28 mouse cellular contexts compared by ENCODE assay signal in the genomic region with DNA sequence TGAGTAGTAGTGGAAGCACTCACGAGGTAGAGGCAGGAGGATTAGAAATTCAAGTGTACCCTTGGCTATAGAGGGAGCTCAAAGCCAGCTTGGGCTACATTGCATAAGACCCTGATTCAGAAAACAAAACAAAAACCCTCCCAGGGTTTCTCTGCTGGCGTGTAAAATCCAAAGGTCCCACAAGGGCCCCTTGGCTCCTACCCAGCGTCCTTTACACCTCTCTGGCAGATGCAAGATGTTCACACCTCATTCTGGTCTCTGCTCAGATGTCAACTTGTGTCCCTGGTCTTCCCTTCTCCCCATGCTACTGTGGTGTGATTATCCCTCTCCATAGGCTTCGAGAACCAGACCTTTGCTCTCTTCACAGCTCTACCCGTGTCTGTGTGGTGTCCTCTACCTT. TPM values are rescaled to one million over a fixed set of nuclear protein-coding genes. Genes with fewer than 3 reads are reported as not detected.
DNase-seq lines count a peak whose midpoint lies in the region; ATAC-seq and TF ChIP-seq lines count a peak whose summit lies in the region.
"Had no signal": no experiment of that assay in that cellular context is flagged by ENCODE, and none has a peak within 500 bp of the region (broad histone marks: within the 10 kb centered on the region; RNA-seq: fewer than 3 reads in every experiment).

No protein-coding gene starts in this region.

- no peaks in the 10 kb centered on the region for H3K36me3 ChIP-seq in heart, embryonic 10.5 days
- H3K36me3 ChIP-seq in stomach, embryonic 16.5 days (ENCODE audit: control insufficient read depth, insufficient read depth, low read length) = no peaks in the 10 kb centered on the region
- H3K36me3 ChIP-seq in stomach, postnatal 0 days (ENCODE audit: control insufficient read depth, insufficient read depth, low read length) = no peaks in the 10 kb centered on the region
- H3K36me3 ChIP-seq: embryonic facial prominence, embryonic 15.5 days; hindbrain, embryonic 12.5 days; liver, embryonic 15.5 days; neural tube, embryonic 13.5 days had no signal

- DNase-seq in heart, embryonic 10.5 days (ENCODE audit: low spot score) = no peak
- DNase-seq in heart, postnatal 4 days = no peak
- peak; percentile 70 for DNase-seq in kidney, adult 9 months
- no peak for DNase-seq in kidney, postnatal 4 days
- no peak for DNase-seq in stomach, postnatal 0 days (ENCODE audit: low spot score)
- DNase-seq in spleen, postnatal 4 days (ENCODE audit: low spot score in 2 of 2) = no peak
- DNase-seq: adrenal gland, postnatal 36 days; B cell, adult 2 months; cerebellum, adult 11 months; cerebellum, adult 9-11 months; gastrocnemius, adult 2 months; layer of hippocampus, postnatal 36 days; lung, postnatal 36 days; midbrain, embryonic 14.5 days; thymus, adult 18-20 months; thymus, postnatal 4 days had no signal

- no peaks in the 10 kb centered on the region for H3K9me3 ChIP-seq in heart, embryonic 10.5 days
- no peaks in the 10 kb centered on the region for H3K9me3 ChIP-seq in stomach, embryonic 16.5 days (replicated peaks; ENCODE audit: control insufficient read depth, low read length)
- no peaks in the 10 kb centered on the region for H3K9me3 ChIP-seq in stomach, postnatal 0 days (ENCODE audit: control insufficient read depth, low read length)
- H3K9me3 ChIP-seq: embryonic facial prominence, embryonic 15.5 days; hindbrain, embryonic 12.5 days; liver, embryonic 15.5 days; neural tube, embryonic 13.5 days had no signal

- H3K27ac ChIP-seq in heart, embryonic 10.5 days = 0 out of 2 replicates have a peak overlapping the region, but pooled peaks have one; percentile 16
- peak overlapping the region; percentile 23; the same call in 1 of the 2 replicates for H3K27ac ChIP-seq in stomach, embryonic 16.5 days (ENCODE audit: low read length)
- no peak overlapping the region for H3K27ac ChIP-seq in stomach, postnatal 0 days (replicated peaks)
- H3K27ac ChIP-seq: hindbrain, embryonic 12.5 days; liver, embryonic 15.5 days; neural tube, embryonic 13.5 days had no signal

- ATAC-seq in stomach, embryonic 16.5 days (ENCODE audit: insufficient read depth, low FRiP score) = no peak
- ATAC-seq in stomach, postnatal 0 days (ENCODE audit: low FRiP score, low TSS enrichment) = no peak
- ATAC-seq: intestine, postnatal 0 days had no signal

- H3K4me3 ChIP-seq in heart, embryonic 10.5 days = no peak overlapping the region
- H3K4me3 ChIP-seq in stomach, embryonic 16.5 days (replicated peaks; ENCODE audit: low read length) = no peak overlapping the region
- H3K4me3 ChIP-seq in stomach, postnatal 0 days (ENCODE audit: low read depth, low read length) = no peak overlapping the region
- H3K4me3 ChIP-seq: gastrocnemius, adult 2 months; hindbrain, embryonic 12.5 days; neural tube, embryonic 13.5 days had no signal

- peaks cover 19% of the 10 kb centered on the region for H3K4me1 ChIP-seq in heart, embryonic 10.5 days
- H3K4me1 ChIP-seq in stomach, embryonic 16.5 days (ENCODE audit: control insufficient read depth, insufficient read depth, low read length) = peaks cover 22% of the 10 kb centered on the region
- no peaks in the 10 kb centered on the region for H3K4me1 ChIP-seq in stomach, postnatal 0 days (replicated peaks; ENCODE audit: control insufficient read depth, insufficient read depth)

- TF ChIP-seq EP300 in stomach, postnatal 0 days (optimal IDR thresholded peaks at IDR 0.05) = no peak

- H3K4me2 ChIP-seq in stomach, embryonic 16.5 days (ENCODE audit: low read depth, low read length) = no peak overlapping the region
- no peak overlapping the region for H3K4me2 ChIP-seq in stomach, postnatal 0 days (replicated peaks; ENCODE audit: low read depth)

- H3K9ac ChIP-seq in stomach, embryonic 16.5 days (ENCODE audit: low read length) = no peak overlapping the region
- H3K9ac ChIP-seq in stomach, postnatal 0 days (ENCODE audit: low read length) = no peak overlapping the region
- H3K9ac ChIP-seq: embryonic facial prominence, embryonic 15.5 days; hindbrain, embryonic 12.5 days; liver, embryonic 15.5 days had no signal

- peaks cover 5% of the 10 kb centered on the region for H3K27me3 ChIP-seq in heart, embryonic 10.5 days (ENCODE audit: insufficient read depth, poor library complexity, severe bottlenecking)
- no peaks in the 10 kb centered on the region for H3K27me3 ChIP-seq in stomach, embryonic 16.5 days (ENCODE audit: control insufficient read depth, insufficient read depth, low read length)
- no peaks in the 10 kb centered on the region for H3K27me3 ChIP-seq in stomach, postnatal 0 days (ENCODE audit: control insufficient read depth, insufficient read depth, low read length)
- H3K27me3 ChIP-seq: embryonic facial prominence, embryonic 15.5 days; liver, embryonic 15.5 days had no signal

- 69% methylated on average over 5 of the region's 5 CpGs for WGBS in heart, embryonic 10.5 days
- 77% methylated on average over 5 of the region's 5 CpGs for WGBS in stomach, embryonic 16.5 days
- WGBS in stomach, postnatal 0 days = 72% methylated on average over 5 of the region's 5 CpGs

- TF ChIP-seq CTCF in stomach, postnatal 0 days (IDR thresholded peaks at IDR 0.05; ENCODE audit: low read depth) = no peak

RNA-seq across cellular contexts. Expression of a gene that starts 16.3 kb away (rescaled TPM):
- polyA plus RNA-seq in heart, embryonic 10.5 days (2016; fragmentation: Nextera tagmentation; extraction: Ambion mirVana) = 7.5 and 8.0 TPM in 2 replicates
- total RNA-seq in heart, postnatal 4 days (2021) = 10 to 100 TPM; 17.4 to 17.7 TPM
- 5.9 and 7.8 TPM in 2 replicates for polyA plus RNA-seq in stomach, embryonic 16.5 days (2015; fragmentation: Nextera tagmentation; extraction: Ambion mirVana)
- 5.5 and 5.6 TPM in 2 replicates for polyA plus RNA-seq in stomach, postnatal 0 days (2015; fragmentation: Nextera tagmentation; extraction: Ambion mirVana)

RNA-seq across cellular contexts. Expression of a gene that starts 22.6 kb away (rescaled TPM):
- polyA plus RNA-seq in heart, embryonic 10.5 days (2016; fragmentation: Nextera tagmentation; extraction: Ambion mirVana) = 41.1 and 90.1 TPM in 2 replicates
- 100 to 1,000 TPM; 162 to 169 TPM for total RNA-seq in heart, postnatal 4 days (2021)
- 0.14 and 1.6 TPM in 2 replicates for polyA plus RNA-seq in stomach, embryonic 16.5 days (2015; fragmentation: Nextera tagmentation; extraction: Ambion mirVana)
- polyA plus RNA-seq in stomach, postnatal 0 days (2015; fragmentation: Nextera tagmentation; extraction: Ambion mirVana) = 0.05 and 0.11 TPM in 2 replicates
- total RNA-seq: CH12.LX; common myeloid progenitor, adult 5-6 weeks; megakaryocyte-erythroid progenitor cell, adult 5-6 weeks; MEL had no signal
- polyA plus RNA-seq: forebrain, embryonic 14.5 days; limb, embryonic 11.5 days; midbrain, embryonic 14.5 days had no signal

Comparison
In these comparisons a context has a peak if more than half of its experiments do, and no peak if none do; other contexts are left out.
1. RNA of a gene that starts 22.6 kb away (polyA plus RNA-seq): 41.1 to 90.1 TPM in heart, embryonic 10.5 days; 0.14 to 1.6 TPM in stomach, embryonic 16.5 days and 0.05 to 0.11 TPM in stomach, postnatal 0 days; every median in the first group is over 10 times any median in the second.